Mouse (Mus musculus): ENCODE data around the gene Ankrd50. TPM values are rescaled to one million over a fixed set of nuclear protein-coding genes. Genes with fewer than 3 reads are reported as not detected.

The Ankrd50 gene
- polyA plus RNA-seq, 1 experiment from 2014 or later, result 27.5 TPM

DNA sequence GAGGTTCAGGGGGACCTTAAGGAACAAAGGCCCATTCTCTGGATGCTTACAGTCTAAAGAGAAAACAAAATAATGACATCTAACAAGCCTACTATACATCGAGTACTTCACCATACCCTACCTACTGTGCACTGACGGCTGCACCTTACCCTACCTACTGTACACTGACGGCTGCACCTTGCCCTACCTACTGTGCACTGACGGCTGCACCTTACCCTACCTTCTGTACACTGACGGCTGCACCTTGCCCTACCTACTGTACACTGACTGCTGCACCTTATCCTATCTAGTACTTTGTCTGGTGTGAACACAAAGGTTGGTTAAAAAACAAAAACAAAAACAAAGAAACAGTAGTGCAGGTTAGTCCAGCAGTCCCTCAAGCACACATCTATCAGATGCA lies 18.5 kb downstream of the Ankrd50 start:
- Histone ChIP-seq H3K9me3 (no peaks in the 10 kb centered on the region), H3K27ac (no peak overlapping the region), H3K4me2 (no peak overlapping the region; the same call in 1 of the 2 replicates), H3K4me1 (replicated peaks) (peaks cover 8% of the 10 kb centered on the region; the same call in 1 of the 2 replicates), H3K36me3 (peaks cover 36% of the 10 kb centered on the region), H3K4me3 (replicated peaks) (no peak overlapping the region), H3K27me3 (no peaks in the 10 kb centered on the region), H3K9ac (replicated peaks) (no peak overlapping the region)
- WGBS, result 90% methylated on average over 5 of the region's 5 CpGs
- no peak for ATAC-seq (ENCODE audit: insufficient number of reproducible peaks, insufficient read depth, low FRiP score, low TSS enrichment, low read depth)

DNA sequence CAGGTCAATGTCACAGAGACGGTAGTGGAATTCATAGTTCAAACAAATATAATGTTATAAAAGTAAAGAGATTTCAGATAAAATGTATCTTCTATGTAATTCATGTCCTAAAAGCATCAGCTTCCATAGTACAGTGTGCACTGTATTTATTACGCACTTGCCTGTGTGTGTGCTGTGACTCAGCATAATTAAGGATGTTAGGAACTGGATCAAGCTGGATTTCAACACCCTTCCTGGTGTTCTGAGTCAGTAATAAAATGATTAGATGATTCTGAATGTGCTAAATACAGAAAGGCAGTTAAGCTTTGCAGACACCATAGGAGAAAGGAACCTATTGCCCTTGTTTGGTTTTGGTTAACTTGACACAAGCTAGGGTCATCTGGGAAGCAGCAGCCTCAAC lies 21.5 kb downstream of the Ankrd50 start:
- peaks cover 55% of the 10 kb centered on the region for H3K36me3 ChIP-seq
- ATAC-seq (ENCODE audit: insufficient number of reproducible peaks, insufficient read depth, low FRiP score, low TSS enrichment, low read depth), result no peak
- WGBS, result 95% methylated on average over 2 of the region's 2 CpGs

DNA sequence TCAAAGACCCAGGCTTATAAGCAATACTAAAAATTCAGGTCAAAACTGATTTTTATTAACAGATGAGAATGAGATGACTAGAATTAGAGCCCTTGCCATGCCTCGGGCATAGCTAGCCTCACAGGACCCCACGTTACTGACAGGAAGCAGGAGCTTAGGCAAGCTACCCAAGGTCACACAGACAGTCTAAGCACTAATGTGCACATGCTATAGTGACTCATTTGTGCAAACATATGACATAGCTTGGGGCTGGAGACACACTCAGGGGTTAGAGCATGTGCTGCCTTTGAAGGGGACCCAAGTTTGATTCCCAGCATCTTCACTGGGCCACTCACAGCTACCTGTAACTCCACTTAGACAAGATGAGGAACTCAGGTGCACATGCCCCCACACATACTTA lies 22.9 kb downstream of the Ankrd50 start:
- Histone ChIP-seq H3K4me2 (no peak overlapping the region), H3K4me3 (replicated peaks) (no peak overlapping the region), H3K36me3 (peaks cover 58% of the 10 kb centered on the region), H3K9ac (replicated peaks) (no peak overlapping the region), H3K9me3 (no peaks in the 10 kb centered on the region), H3K27me3 (no peaks in the 10 kb centered on the region), H3K4me1 (replicated peaks) (no peaks in the 10 kb centered on the region), H3K27ac (no peak overlapping the region)
- no peak for ATAC-seq (ENCODE audit: insufficient number of reproducible peaks, insufficient read depth, low FRiP score, low TSS enrichment, low read depth)
- 63% methylated on average over 2 of the region's 2 CpGs for WGBS

More for the DNA sequence above, 21.5 kb downstream of the Ankrd50 start:
- no peak overlapping the region for H3K4me3 ChIP-seq (replicated peaks)
- no peak overlapping the region for H3K9ac ChIP-seq (replicated peaks)
- H3K27ac ChIP-seq, result no peak overlapping the region
- H3K4me1 ChIP-seq (replicated peaks), result peaks cover 8% of the 10 kb centered on the region; the same call in 1 of the 2 replicates
- H3K9me3 ChIP-seq, result no peaks in the 10 kb centered on the region
- H3K27me3 ChIP-seq, result no peaks in the 10 kb centered on the region
- no peak overlapping the region for H3K4me2 ChIP-seq

DNA sequence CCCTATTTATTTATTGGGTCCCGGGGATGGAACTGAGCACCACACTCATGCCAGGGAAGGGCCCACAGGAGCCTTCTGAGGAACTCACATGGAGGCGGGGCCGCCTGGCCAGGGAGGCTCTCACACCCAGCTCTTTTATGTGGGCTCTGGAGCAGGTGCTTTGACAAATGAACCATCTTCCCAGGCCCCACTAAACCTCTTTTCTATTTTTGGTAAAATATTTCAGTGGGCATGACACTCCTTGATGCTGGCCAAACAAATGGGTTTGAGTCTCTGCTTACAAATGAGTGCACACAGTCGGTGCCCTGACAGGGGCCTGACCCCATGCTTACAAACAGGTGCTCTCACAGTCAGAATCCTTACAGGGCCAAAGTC lies 24.4 kb downstream of the Ankrd50 start:
- H3K27me3 ChIP-seq, result no peaks in the 10 kb centered on the region
- no peak overlapping the region for H3K4me3 ChIP-seq (replicated peaks)
- H3K27ac ChIP-seq, result no peak overlapping the region
- no peaks in the 10 kb centered on the region for H3K9me3 ChIP-seq
- no peak overlapping the region for H3K4me2 ChIP-seq
- 92% methylated on average over 4 of the region's 4 CpGs for WGBS
- ATAC-seq (ENCODE audit: insufficient number of reproducible peaks, insufficient read depth, low FRiP score, low TSS enrichment, low read depth), result no peak
- H3K9ac ChIP-seq (replicated peaks), result no peak overlapping the region
- no peaks in the 10 kb centered on the region for H3K4me1 ChIP-seq (replicated peaks)
- peaks cover 73% of the 10 kb centered on the region for H3K36me3 ChIP-seq

DNA sequence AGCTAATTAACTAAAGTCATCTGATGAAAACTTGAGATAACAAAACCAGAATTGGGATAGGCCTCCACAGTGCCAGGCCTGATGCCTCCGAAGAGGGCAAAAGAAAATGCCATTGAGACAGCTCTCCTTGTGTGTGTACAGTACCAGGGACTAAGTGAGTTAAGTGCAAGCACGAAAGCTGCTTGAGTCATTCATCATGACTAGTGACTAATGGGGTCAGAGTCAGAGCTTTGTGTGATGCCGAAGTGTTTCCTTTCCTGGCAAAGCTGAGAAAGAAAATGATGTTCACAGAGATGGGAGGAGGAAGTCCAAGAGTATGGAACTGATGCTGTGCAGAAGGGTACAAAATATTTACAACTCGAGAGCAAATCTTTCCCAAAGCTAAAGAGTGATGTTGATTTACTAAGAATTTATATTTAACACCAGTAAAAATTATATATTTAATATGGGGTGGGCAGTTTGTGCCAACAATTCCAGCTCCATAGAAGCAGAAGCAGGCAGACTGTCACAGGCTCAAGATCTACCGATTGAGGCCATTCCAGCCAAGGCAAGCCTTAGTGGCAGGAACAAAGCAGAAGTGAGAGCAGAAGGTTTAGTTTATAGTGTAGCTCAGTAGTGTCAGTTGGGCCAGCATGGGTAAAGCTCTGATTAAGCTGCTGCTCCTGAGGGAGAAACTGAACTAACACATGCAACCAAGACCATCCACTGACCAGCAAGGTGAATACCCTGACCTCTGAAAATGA lies 25.0 kb downstream of the Ankrd50 start:
- H3K27ac ChIP-seq, result no peak overlapping the region
- 81% methylated on average over 5 of the region's 5 CpGs for WGBS
- no peak overlapping the region for H3K9ac ChIP-seq (replicated peaks)
- H3K4me3 ChIP-seq (replicated peaks), result no peak overlapping the region
- peaks cover 79% of the 10 kb centered on the region for H3K36me3 ChIP-seq
- H3K9me3 ChIP-seq, result no peaks in the 10 kb centered on the region
- no peaks in the 10 kb centered on the region for H3K4me1 ChIP-seq (replicated peaks)
- ATAC-seq (ENCODE audit: insufficient number of reproducible peaks, insufficient read depth, low FRiP score, low TSS enrichment, low read depth), result no peak
- H3K27me3 ChIP-seq, result no peaks in the 10 kb centered on the region
- H3K4me2 ChIP-seq, result no peak overlapping the region

DNA sequence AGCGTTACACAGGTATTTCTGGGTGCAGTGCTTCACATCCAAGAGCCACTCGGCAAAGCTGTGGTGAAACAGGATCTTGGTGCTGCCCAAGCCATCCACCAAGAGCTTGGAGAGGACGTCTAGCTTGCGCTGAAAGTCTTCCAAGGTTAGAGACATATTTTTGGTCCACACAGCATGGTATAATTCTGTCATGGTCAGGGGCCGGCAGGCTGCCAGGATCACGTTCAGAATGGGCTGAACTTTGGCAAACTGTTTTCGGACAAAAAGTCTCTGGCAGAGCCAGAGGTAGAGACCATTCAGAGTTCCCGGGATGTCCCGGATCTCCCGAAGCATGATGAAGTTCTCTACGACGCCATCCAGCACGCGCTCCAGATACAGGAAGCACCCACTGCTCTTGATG lies 27.6 kb downstream of the Ankrd50 start:
- no peaks in the 10 kb centered on the region for H3K9me3 ChIP-seq
- no peak overlapping the region for H3K4me2 ChIP-seq
- no peak overlapping the region for H3K4me3 ChIP-seq (replicated peaks)
- peaks cover 86% of the 10 kb centered on the region for H3K36me3 ChIP-seq
- ATAC-seq (ENCODE audit: insufficient number of reproducible peaks, insufficient read depth, low FRiP score, low TSS enrichment, low read depth), result no peak
- 95% methylated on average over 14 of the region's 14 CpGs for WGBS
- no peaks in the 10 kb centered on the region for H3K27me3 ChIP-seq
- no peak overlapping the region for H3K9ac ChIP-seq (replicated peaks)
- H3K27ac ChIP-seq, result no peak overlapping the region
- H3K4me1 ChIP-seq (replicated peaks), result no peaks in the 10 kb centered on the region

DNA sequence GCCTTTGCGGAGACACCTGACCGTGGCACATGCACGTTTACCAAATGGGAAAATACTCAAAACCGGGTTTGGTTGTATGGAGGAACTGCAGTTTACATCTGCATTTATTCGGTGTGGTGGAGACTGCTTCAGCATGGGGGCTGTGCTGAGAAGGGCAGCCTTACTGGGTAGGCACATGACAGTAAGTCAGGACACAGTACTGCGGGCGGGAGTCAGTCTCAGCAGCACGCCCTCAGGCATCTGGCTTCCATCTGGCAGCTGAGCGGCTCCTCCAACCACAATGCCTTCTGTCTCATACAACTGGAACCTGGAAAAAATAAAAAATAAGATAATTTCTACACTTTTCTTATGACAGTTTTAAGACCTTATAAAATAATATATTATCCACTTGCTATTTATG lies 32.4 kb downstream of the Ankrd50 start:
- no peak overlapping the region for H3K9ac ChIP-seq (replicated peaks)
- no peaks in the 10 kb centered on the region for H3K4me1 ChIP-seq (replicated peaks)
- no peak overlapping the region for H3K27ac ChIP-seq
- H3K4me3 ChIP-seq (replicated peaks), result no peak overlapping the region
- H3K27me3 ChIP-seq, result no peaks in the 10 kb centered on the region
- H3K4me2 ChIP-seq, result no peak overlapping the region
- peaks cover 5% of the 10 kb centered on the region; the same call in 1 of the 2 replicates for H3K9me3 ChIP-seq
- WGBS, result 72% methylated on average over 9 of the region's 9 CpGs
- ATAC-seq (ENCODE audit: insufficient number of reproducible peaks, insufficient read depth, low FRiP score, low TSS enrichment, low read depth), result no peak
- peaks cover 70% of the 10 kb centered on the region for H3K36me3 ChIP-seq

DNA sequence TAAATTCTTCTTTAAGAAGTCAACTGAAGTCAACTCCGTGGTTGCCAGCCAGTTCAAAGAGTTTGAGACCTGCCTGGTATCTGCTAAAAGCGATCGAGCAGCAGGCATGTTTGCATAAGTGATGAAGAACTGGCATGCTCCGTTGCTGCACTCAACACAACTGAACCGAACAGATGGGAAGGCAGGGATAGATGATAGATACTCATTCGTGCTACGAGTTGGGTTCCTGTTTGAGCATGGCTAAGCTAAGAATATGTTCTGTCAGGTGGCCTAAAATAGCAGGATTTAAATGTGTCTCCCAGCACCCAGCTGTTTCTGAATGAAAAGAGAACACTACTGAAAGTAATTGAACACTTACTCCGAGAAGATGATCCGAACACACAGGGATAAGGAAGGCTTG lies 38.1 kb downstream of the Ankrd50 start:
- peaks cover 15% of the 10 kb centered on the region for H3K36me3 ChIP-seq
- H3K27ac ChIP-seq, result no peak overlapping the region
- H3K9me3 ChIP-seq, result peaks cover 5% of the 10 kb centered on the region; the same call in 1 of the 2 replicates
- no peak overlapping the region for H3K9ac ChIP-seq (replicated peaks)
- no peaks in the 10 kb centered on the region for H3K27me3 ChIP-seq
- H3K4me2 ChIP-seq, result no peak overlapping the region
- WGBS, result 89% methylated on average over 9 of the region's 9 CpGs
- H3K4me1 ChIP-seq (replicated peaks), result no peaks in the 10 kb centered on the region
- no peak overlapping the region for H3K4me3 ChIP-seq (replicated peaks)
- no peak for ATAC-seq (ENCODE audit: insufficient number of reproducible peaks, insufficient read depth, low FRiP score, low TSS enrichment, low read depth)

DNA sequence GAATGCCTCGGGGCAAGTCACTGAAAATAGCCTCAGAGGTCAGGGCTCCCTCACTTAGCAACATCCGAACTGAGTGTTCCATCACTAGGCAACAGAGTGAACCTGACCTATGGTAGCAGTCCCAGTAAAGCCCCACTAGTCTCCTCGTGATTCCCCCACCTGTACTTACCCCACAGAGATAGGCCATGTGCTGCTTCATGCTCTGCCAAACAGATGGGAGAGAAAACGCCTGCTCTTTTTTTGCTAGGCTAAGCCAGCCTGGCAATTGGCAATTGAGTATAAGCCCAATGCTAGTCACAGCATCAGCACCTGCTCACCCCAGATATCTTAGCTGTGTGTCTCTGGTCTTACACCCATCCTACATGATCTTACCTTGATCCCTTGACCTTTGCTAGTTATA lies 40.8 kb downstream of the Ankrd50 start:
- Histone ChIP-seq H3K4me2 (no peak overlapping the region), H3K9me3 (no peaks in the 10 kb centered on the region), H3K36me3 (no peaks in the 10 kb centered on the region), H3K27me3 (no peaks in the 10 kb centered on the region), H3K9ac (replicated peaks) (no peak overlapping the region), H3K27ac (no peak overlapping the region), H3K4me1 (replicated peaks) (no peaks in the 10 kb centered on the region), H3K4me3 (replicated peaks) (no peak overlapping the region)
- ATAC-seq (ENCODE audit: insufficient number of reproducible peaks, insufficient read depth, low FRiP score, low TSS enrichment, low read depth), result no peak
- 58% methylated on average over 4 of the region's 4 CpGs for WGBS

DNA sequence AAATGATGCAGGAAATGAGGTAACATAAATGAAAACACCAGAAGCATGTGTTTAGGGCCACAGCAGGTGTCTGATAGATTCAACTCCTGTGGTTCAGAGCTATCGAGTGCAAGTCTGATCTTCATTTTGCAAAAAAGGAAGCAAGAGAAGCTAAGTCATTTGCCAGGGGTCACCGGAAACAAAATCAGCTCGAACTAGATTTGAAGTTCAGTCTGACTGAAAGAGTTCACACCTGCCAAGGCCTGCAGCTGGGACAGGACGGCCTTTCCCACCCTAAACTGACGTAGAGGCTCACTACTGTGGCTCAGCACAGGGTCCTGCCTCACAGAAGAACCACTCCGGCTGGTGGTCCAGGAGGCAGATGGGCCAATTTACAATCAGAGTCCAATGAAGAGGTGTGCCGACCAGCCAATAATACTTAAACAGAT lies 44.1 kb downstream of the Ankrd50 start:
- Histone ChIP-seq H3K27me3 (no peaks in the 10 kb centered on the region), H3K4me1 (replicated peaks) (no peaks in the 10 kb centered on the region), H3K9ac (replicated peaks) (no peak overlapping the region), H3K27ac (no peak overlapping the region), H3K9me3 (no peaks in the 10 kb centered on the region), H3K4me2 (no peak overlapping the region), H3K4me3 (replicated peaks) (no peak overlapping the region), H3K36me3 (no peaks in the 10 kb centered on the region)
- no peak for ATAC-seq (ENCODE audit: insufficient number of reproducible peaks, insufficient read depth, low FRiP score, low TSS enrichment, low read depth)
- WGBS, result 53% methylated on average over 7 of the region's 7 CpGs

DNA sequence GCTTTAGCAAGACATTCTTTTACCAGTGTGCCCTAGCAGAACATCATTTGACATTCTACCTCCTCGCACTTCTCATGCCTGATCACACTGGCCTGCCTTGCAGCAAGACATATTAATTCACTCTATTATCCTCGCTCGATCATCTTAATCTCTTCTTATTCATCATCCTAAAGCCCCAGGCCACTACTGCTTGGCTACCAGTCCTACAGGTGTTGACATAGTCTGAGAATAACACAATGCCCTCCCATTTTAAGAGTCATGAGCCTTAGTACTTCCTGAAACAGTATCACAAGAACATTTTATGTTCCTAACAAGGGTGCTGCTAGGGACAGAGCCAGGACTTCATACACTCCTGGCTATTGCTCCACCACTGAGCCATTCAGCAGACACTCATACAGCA lies 48.0 kb downstream of the Ankrd50 start:
- whole genome bisulfite sequencing, result 95% methylated on average over 3 of the region's 3 CpGs
- Histone ChIP-seq H3K36me3 (no peaks in the 10 kb centered on the region), H3K27me3 (no peaks in the 10 kb centered on the region), H3K9ac (replicated peaks) (no peak overlapping the region), H3K4me3 (replicated peaks) (no peak overlapping the region), H3K4me2 (no peak overlapping the region), H3K27ac (no peak overlapping the region), H3K9me3 (no peaks in the 10 kb centered on the region), H3K4me1 (replicated peaks) (peaks cover 7% of the 10 kb centered on the region; the same call in 1 of the 2 replicates)
- ATAC-seq (ENCODE audit: insufficient number of reproducible peaks, insufficient read depth, low FRiP score, low TSS enrichment, low read depth), result no peak

DNA sequence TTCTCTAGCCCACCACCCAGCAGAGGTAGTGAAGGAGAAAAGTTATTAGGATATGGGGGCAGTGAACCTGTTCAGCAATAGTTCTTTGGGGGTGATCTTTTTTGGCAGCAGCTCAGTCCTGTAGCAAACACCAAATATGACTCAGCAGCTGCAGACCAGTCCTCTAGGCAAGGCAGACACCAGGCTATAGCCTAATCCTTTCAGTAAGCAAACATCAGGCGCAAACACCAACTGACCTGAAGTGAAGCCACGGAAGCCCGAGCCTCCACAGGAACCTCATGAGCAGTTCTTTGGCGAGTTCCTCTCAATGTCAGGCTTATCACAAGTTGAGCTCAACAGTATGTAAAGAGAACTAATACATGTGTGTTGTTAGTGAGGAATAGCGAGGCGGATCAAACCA lies 48.8 kb downstream of the Ankrd50 start:
- H3K4me1 ChIP-seq (replicated peaks), result peaks cover 7% of the 10 kb centered on the region; the same call in 1 of the 2 replicates
- H3K4me3 ChIP-seq (replicated peaks), result no peak overlapping the region
- H3K4me2 ChIP-seq, result no peak overlapping the region
- no peaks in the 10 kb centered on the region for H3K27me3 ChIP-seq
- WGBS, result 89% methylated on average over 6 of the region's 6 CpGs
- H3K36me3 ChIP-seq, result no peaks in the 10 kb centered on the region
- no peak overlapping the region for H3K27ac ChIP-seq
- ATAC-seq (ENCODE audit: insufficient number of reproducible peaks, insufficient read depth, low FRiP score, low TSS enrichment, low read depth), result no peak
- H3K9me3 ChIP-seq, result no peaks in the 10 kb centered on the region
- no peak overlapping the region for H3K9ac ChIP-seq (replicated peaks)

Data from limb, embryonic 12.5 days (tissue).